Mouse (Mus musculus): Measurements from ENCODE around the gene Clcnkb.

DNA sequence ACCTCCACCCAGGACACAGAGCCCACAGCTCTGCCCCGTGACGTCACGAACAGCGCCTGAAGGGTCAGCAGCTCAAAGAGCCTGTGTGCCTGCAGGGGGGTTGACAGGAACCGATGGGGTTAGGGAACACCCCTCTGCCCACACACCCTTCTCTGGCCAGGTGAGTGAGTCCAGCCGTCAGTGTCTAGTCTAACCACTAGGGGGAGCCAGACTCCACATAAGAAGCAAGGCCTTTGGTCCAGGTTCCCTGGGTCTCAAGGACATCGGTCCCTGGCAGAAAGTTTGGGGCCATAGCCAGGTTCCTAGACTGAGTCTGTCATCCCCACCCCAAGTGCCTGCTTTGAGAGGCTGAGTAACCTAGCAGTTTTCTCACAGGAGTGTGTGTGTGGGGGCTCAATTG, 30.5 kb downstream of the Clcnkb start:
- TF ChIP-seq CTCF (IDR thresholded peaks at IDR 0.05) (peak; percentile 94), EP300 (IDR thresholded peaks at IDR 0.05) (no peak)
